15 mouse cellular contexts compared by ENCODE assay signal in the genomic region with DNA sequence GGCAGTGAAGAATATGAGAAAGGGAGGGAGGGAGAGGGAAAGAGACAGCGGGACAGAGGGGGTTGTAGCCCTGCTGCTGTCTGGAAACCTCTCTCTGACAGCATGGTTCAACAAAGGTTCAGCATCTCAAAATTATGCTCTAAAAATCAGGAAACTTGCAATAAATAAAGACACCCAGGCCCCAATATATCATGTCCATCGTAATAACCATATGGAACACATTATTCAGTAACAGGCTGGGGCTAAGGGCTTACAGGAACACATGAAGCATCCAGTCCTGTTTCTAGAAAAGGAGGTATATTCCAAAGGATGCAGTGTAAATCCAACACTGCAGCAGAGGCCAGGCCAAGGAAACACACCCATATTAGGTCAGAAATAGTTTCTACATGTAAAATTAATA.
DNase-seq lines count a peak whose midpoint lies in the region; ATAC-seq and TF ChIP-seq lines count a peak whose summit lies in the region.
"Had no signal": no experiment of that assay in that cellular context is flagged by ENCODE, and none has a peak within 500 bp of the region (broad histone marks: within the 10 kb centered on the region; RNA-seq: fewer than 3 reads in every experiment).

No protein-coding gene starts in this region.

- peaks cover 54% of the 10 kb centered on the region for H3K36me3 ChIP-seq in intestine, embryonic 14.5 days (ENCODE audit: control insufficient read depth, insufficient read depth, low read length)
- H3K36me3 ChIP-seq in intestine, postnatal 0 days (ENCODE audit: control insufficient read depth, insufficient read depth) = peaks cover 70% of the 10 kb centered on the region
- H3K36me3 ChIP-seq in limb, embryonic 13.5 days = peaks cover 28% of the 10 kb centered on the region

- no peaks in the 10 kb centered on the region for H3K9me3 ChIP-seq in intestine, embryonic 14.5 days (ENCODE audit: control insufficient read depth, low read length)
- H3K9me3 ChIP-seq in intestine, postnatal 0 days (ENCODE audit: control insufficient read depth) = no peaks in the 10 kb centered on the region
- peaks cover 3% of the 10 kb centered on the region; the same call in 1 of the 2 replicates for H3K9me3 ChIP-seq in limb, embryonic 13.5 days

- DNase-seq in intestine, embryonic 14.5 days (ENCODE audit: low spot score) = no peak
- DNase-seq in 3T3-L1 (ENCODE audit: low read depth, low spot score) (peak; percentile 50), NIH3T3 (ENCODE audit: low read depth) (peak; percentile 73)
- no peak for DNase-seq in urinary bladder, postnatal 25 days (ENCODE audit: low spot score)
- no peak for DNase-seq in left cerebral cortex, postnatal 25 days (ENCODE audit: low spot score in 2 of 2)
- DNase-seq: adrenal gland, postnatal 36 days; cerebellum, postnatal 10 days; heart, adult 18-20 months; heart, postnatal 4 days; lung, postnatal 14 days; thymus, postnatal 25 days had no signal

- no peaks in the 10 kb centered on the region for H3K27me3 ChIP-seq in intestine, embryonic 14.5 days (replicated peaks; ENCODE audit: control insufficient read depth, insufficient read depth, low read length)
- H3K27me3 ChIP-seq in intestine, postnatal 0 days (replicated peaks; ENCODE audit: control insufficient read depth, insufficient read depth, low read length) = no peaks in the 10 kb centered on the region
- H3K27me3 ChIP-seq in limb, embryonic 13.5 days = no peaks in the 10 kb centered on the region

- H3K4me3 ChIP-seq in intestine, embryonic 14.5 days (ENCODE audit: low read depth, low read length) = no peak overlapping the region
- H3K4me3 ChIP-seq in intestine, postnatal 0 days (ENCODE audit: low read depth, low read length) = no peak overlapping the region
- no peak overlapping the region for H3K4me3 ChIP-seq in limb, embryonic 13.5 days

- no peak overlapping the region for H3K9ac ChIP-seq in intestine, embryonic 14.5 days (ENCODE audit: low read length)
- H3K9ac ChIP-seq in intestine, postnatal 0 days (ENCODE audit: low read depth, low read length) = no peak overlapping the region
- H3K9ac ChIP-seq in limb, embryonic 13.5 days = no peak overlapping the region

- intact Hi-C loops in left cerebral cortex, postnatal 25 days (cut with DNase I) = no loop called here

- 39% methylated on average over 2 of the region's 2 CpGs for WGBS in intestine, embryonic 14.5 days
- 57% methylated on average over 2 of the region's 2 CpGs for WGBS in intestine, postnatal 0 days
- 29% methylated on average over 2 of the region's 2 CpGs for WGBS in limb, embryonic 13.5 days

- peaks cover 27% of the 10 kb centered on the region for H3K4me1 ChIP-seq in intestine, embryonic 14.5 days (replicated peaks; ENCODE audit: control insufficient read depth, insufficient read depth, low read length)
- no peaks in the 10 kb centered on the region for H3K4me1 ChIP-seq in intestine, postnatal 0 days (replicated peaks; ENCODE audit: control insufficient read depth, insufficient read depth, low read length)
- peaks cover 66% of the 10 kb centered on the region for H3K4me1 ChIP-seq in limb, embryonic 13.5 days

- TF ChIP-seq CTCF in intestine, postnatal 0 days (IDR thresholded peaks at IDR 0.05; ENCODE audit: low read depth) = no peak

- H3K4me2 ChIP-seq in intestine, embryonic 14.5 days (ENCODE audit: low read length) = no peak overlapping the region
- no peak overlapping the region for H3K4me2 ChIP-seq in intestine, postnatal 0 days (replicated peaks; ENCODE audit: low read depth)
- no peak overlapping the region for H3K4me2 ChIP-seq in limb, embryonic 13.5 days (replicated peaks)
- H3K4me2 ChIP-seq: midbrain, embryonic 11.5 days had no signal

- peak overlapping the region; percentile 83 for H3K27ac ChIP-seq in intestine, embryonic 14.5 days (ENCODE audit: low read depth)
- no peak overlapping the region; the same call in 1 of the 2 replicates for H3K27ac ChIP-seq in intestine, postnatal 0 days (ENCODE audit: low read depth, low read length)
- peak overlapping the region; percentile 78; the same call in 1 of the 2 replicates for H3K27ac ChIP-seq in limb, embryonic 13.5 days

- ATAC-seq in intestine, embryonic 14.5 days (replicated peaks; ENCODE audit: low FRiP score, low TSS enrichment, low read depth) = peak; percentile 75
- ATAC-seq in intestine, postnatal 0 days = no peak
- ATAC-seq in limb, embryonic 13.5 days (ENCODE audit: low FRiP score, low read depth) = peak; percentile 68
- ATAC-seq: forebrain, embryonic 14.5 days had no signal

Comparison
In these comparisons a context has a peak if more than half of its experiments do, and no peak if none do; other contexts are left out.
1. DNase-seq: peak in 3T3-L1 (single experiment) and NIH3T3 (single experiment); none in intestine, embryonic 14.5 days (single experiment), urinary bladder, postnatal 25 days (single experiment) and left cerebral cortex, postnatal 25 days (0 of 2).